Mouse (Mus musculus) frontal cortex, postnatal 25 days (tissue): ENCODE measurements around the gene Hcrtr1.

ENCODE experiments used
- DNase-seq, 2 experiments: peaks; one replicate each; pipeline ENCODE4 v3.0.0; 2022; ENCODE audit warnings: low spot score in 2 of 2

Hcrtr1 gene

DNA sequence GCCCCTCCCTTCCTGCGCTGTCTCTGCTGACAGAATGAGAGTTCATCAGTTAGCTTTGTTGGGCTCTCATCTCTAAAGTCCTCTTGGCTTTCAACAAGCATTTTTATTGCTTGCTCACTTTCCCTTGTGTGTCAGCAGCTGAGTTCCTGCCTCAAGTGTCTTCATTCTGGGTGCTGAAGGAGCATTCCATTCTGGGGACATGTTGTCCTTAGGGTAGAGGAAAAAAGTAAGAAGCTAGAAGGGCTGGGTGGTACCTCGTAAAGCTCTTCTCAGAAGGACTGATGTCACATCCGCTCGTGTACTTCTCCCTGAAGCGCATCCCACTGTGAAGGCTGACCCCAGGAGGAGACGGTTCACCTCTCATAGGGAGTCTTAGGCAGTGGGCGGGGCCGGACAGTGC, 17.6 kb downstream of the Hcrtr1 start:
- DNase-seq, result no peak

DNA sequence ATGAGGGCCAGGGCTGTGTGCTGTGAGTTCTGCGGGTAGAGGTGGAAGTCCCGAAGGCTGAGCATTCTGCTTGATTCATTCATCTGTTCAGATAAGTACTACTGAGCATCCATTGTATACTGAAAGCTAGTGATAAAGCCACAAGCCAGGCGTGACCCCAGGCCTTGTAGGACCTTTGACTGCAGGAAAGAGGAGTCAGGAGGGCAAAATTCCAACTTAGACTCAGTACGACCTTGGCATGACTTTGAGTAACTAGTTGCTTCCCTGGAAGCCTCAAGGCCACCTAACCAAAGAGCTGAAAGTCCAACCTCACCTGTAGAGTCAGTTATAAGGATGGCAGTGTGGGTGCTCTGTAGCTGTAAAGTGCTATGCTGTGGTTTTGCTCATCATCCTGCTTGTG, 18.4 kb downstream of the Hcrtr1 start:
- DNase-seq, result no peak

GRCm38 (mm10) chr4:130112732-130113131, 26.4 kb downstream of the Hcrtr1 start:
- DNase-seq, result no peak

- DNase-seq, result no peak
Observed at GRCm38 (mm10) chr4:130112299-130112698, 26.9 kb downstream of the Hcrtr1 start.

DNA sequence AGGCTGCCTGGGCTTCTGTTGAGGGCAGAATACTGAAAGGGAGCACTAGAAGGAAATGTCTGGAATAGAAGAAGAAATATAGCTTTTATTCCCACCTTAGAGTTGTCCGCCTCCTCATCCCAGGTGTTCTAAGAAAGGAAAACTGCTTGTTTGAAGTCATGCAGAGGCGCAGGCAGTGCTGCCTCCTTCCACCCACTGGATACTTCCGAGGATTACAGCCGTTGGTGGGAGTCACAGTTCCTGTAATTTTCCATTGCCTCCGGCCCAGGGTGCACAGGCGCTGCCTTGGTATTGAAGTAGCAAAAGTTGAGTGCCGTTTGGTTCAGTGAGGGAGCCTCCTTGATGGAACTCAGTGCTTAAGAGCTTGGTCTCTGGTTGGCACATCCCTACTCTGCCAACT, 29.1 kb downstream of the Hcrtr1 start:
- DNase-seq, result no peak

DNA sequence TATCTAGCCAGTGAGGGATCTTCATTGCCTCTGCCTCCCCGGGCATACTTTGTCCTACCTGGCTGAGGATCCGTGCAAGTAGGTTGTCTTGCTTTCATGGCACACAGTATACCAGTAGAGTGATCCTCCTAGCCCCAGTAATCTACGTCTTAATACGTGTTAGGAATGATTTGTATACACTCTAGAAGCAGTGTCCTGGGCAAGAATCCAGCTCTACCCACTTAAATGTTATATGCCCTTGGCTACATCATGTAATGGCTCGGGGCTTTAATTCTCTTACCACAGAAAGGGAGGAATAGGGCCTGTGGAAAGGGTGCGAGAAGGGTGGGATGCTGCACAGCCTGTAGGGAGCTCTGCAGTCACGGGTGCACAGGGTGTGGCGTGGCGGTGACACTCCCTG, 29.5 kb downstream of the Hcrtr1 start:
- DNase-seq, result no peak

DNA sequence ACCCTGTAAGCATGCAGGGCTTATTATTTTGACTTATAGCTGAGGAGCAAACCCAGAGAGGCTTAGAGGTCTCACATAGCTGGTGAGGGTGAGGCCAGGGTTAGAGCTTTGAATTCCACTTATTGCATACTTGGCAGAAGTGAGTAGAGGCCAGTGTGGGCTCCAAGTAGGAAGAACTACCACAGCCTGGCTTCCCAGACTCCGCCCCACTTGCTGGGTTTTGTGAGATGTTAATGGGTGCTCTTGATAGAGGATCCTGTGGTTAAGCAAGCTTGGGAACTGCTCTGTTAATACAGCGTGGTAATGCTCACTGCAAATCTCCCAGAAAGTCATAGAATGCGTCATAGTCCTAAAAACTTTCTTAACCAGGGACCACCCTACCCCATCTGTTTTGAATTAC, 30.2 kb downstream of the Hcrtr1 start:
- DNase-seq, result no peak

DNA sequence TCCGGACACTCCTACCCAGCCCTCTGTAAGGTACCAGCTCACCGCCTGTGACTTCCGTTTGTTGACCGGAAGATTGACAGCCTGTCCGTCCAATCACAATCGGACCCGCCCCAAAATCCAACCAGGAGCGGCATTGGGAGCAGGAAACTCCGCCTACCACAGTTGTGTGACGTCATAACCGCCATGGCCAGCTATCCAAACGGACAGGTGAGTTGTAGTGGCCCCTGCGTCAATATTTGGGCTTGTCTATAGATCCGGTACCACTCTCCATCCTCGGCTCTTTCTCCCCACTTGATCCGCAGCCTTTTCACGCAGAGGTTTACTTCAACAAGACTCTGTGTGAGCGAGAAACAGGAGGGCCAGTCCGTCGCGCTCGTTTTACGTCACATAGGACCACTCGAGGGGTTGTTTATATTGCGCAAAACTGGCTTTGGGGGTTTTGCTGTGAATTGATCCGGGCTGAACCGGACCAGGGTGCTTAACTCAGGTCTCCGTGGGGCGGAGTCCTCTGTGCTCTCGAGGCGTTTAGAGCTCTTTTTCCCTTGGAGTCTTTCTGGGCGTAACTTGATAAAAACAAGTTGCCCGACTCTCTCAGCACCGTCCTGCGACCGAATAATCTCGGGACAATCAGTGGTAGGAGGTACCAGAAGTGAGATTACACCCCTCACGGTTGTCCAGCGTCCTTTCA, 31.6 kb downstream of the Hcrtr1 start:
- DNase-seq, result peak; percentile 100

DNA sequence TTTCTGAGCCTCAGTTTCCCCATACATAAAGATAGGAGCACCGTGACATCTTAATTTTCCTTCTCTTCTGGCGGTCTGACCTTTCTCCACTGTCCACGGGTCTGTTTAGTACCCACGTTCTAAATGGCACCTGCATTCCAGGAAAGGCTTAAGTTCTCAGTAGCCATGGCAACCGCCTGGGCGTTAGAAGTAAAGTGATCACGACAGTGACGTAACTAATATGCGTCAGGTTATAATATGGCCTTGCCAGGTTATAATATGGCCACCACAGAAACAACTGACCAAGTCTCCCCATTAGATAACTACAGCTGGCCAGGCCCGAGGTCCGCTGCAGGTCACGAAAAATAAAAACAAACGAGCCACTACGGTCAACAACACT, 32.1 kb downstream of the Hcrtr1 start:
- DNase-seq, result no peak

DNA sequence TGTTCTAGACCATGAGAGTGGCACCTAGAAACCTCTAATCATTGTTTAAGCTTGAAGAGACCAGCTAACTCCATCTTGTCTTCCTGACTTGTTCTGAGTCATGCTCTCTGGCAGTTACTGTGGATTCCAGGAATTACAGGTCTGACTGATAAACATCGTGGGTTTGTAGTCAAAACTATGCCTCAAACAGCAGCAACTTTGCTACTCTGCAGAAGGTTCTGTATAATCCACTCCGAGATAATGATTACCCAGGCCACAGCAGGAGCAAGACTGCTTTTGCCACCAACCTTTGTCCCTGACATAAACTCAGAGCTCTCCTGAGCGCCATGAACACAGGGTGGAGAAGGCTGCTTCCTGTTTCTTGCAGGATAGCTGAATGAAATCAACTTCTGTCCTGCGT, 34.6 kb downstream of the Hcrtr1 start:
- no peak for DNase-seq

DNA sequence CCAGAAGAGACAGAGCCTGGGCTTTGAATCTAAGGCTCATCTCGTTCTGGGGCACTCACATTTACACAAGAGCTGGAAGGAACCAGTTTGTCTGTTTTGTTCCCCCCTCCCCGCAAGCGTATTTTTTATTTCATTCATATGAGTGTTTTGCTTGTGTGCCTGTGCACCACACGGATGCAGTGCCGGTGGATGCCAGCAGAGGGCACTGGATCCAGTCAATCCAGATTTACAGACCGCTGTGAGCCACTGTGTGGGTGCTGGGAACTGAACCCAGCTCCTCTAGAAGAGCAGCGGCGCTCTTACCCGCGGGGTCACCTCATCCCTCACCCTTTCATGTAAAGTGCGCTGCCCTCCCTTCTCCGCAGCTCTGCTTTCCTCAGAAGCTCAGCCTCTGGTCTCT, 35.5 kb downstream of the Hcrtr1 start:
- DNase-seq, result no peak

DNA sequence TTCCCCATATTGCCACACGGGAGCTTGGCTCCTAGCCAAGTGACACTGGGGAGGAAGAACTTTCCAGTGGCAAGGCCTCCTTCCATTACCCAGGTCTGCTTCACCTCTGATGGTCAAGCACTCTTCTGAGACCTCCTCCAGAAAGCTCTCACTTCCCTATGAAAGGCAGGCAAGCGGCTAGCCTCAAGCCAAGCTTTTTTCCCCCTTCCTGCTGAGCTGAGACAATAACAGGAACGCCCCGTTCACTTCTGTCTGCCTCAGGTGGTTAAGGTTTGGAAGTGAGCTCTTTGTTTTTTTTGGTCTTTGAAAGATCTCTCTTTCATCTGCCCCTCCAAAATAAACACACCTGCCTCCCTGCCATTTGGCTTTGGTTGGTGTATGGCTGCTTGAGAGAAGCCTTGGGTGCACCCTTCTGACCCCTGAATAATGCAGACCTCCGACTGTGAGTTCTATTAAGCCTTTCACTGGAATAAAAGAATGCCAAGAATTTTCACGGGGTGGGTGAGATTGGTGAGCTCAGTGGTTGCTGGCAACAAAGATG, 37.0 kb downstream of the Hcrtr1 start, which contains the start of gene Pef1:
Pef1 (plus strand) TSS at position 448 of the 541 bp plus-strand sequence.
- DNase-seq, result no peak

GRCm38 (mm10) chr4:130101183-130101582, 38.0 kb downstream of the Hcrtr1 start:
- DNase-seq, result no peak

- DNase-seq, result no peak
Observed at GRCm38 (mm10) chr4:130095137-130095536, 44.0 kb downstream of the Hcrtr1 start.

- peak; percentile 97 to 99 for DNase-seq
Observed at GRCm38 (mm10) chr4:130087293-130087692, 51.9 kb downstream of the Hcrtr1 start.

DNA sequence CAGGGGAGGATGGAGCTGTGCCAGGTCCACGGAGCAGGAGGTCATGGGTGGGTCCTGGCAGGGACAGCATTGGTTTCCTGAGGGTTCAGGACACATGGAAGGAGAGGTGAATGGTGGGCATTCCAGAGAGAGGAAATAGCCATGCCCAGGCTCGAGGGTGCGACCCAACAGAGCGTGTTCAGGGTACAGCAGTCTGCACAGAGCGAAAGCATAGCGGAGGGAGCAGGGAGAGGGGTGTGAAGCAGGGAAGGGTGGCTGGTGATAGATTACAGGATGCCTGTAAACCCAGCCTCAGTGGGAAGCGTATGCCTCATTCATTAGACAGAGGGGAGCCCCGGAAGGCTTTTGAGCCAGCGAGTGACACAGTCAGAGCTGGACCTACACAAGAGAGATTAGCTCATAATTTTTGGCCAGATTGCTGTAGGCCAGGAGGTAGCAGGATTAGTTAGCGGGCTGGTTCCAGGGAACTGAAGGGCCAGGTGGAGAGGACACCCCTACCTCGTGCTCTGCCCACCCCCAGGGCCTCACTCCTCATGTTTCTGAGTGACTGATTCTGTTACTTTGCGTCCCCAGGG, 53.8 kb downstream of the Hcrtr1 start:
- DNase-seq, result no peak

- no peak for DNase-seq
Observed at GRCm38 (mm10) chr4:130084331-130084945, 54.7 kb downstream of the Hcrtr1 start.

- DNase-seq, result no peak
Observed at GRCm38 (mm10) chr4:130082211-130082610, 56.9 kb downstream of the Hcrtr1 start.

DNA sequence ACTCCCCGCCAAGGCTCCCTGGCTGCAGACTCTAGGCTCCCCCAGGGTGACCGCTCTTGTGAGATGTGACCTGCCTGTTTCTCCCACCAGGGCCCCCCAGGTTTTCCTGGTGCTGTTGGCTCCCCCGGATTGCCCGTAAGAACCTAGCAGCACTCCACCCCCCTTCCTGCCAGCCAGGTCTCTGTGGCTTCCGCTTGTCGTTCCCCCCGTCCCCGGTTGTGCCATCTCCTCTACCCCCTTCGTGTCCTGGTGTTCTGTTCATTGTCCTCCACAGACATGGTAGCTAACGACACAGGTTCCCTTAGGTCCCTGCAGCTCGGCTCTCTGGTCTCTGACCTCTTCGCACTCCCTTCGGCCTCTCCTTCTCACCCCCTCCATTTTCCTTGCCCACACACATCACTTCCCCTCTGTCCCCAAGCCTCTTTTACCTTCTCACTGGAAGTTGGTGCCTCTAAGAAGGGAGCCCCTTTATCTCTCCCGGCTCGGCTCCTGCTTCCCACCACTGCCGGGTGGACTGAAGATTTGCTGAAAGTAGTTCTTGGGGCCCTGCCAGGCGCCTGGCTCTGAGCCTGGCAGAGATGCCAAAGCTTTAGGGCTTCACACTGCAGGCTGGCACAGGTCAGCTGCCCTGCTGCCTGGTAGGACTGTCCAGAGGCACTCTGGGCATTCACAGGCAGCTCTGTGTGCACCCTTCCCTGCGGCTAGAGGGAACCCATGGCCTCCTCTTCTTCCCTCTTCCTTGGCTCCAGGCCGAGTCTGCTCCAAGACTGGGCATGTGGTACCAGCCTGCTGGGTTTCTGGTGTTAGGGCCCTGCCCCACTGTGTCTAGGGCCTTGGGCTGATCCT, 57.6 kb downstream of the Hcrtr1 start:
- DNase-seq, result peak; percentile 61 to 64
